Mouse (Mus musculus) kidney, adult 2 months (tissue): ENCODE data around the gene Tex33. TPM values are rescaled to one million over a fixed set of nuclear protein-coding genes. Genes with fewer than 3 reads are reported as not detected.
"Not testable (repeated sequence)": the region's sequence is repeated elsewhere in the genome, so short reads cannot be mapped to it uniquely, and the experiment has no call there.

ENCODE experiments used
- DNase-seq: peaks from one replicate; pipeline ENCODE4 v3.0.0; 2021
- H3K27ac ChIP-seq: fragments of 200-500 bp; 2 replicates; pipeline ENCODE4 v1.5.1; 2012; ENCODE audit warnings: low read depth, low read length, control low read depth, inconsistent platforms; ENCODE audit not compliant: insufficient read depth
- H3K27me3 ChIP-seq: fragments of 200-500 bp; replicated peaks from 2 replicates; pipeline ENCODE4 v1.6.1; 2012; ENCODE audit warnings: mild to moderate bottlenecking, moderate library complexity, low read length, inconsistent platforms; ENCODE audit not compliant: control insufficient read depth, insufficient read depth
- H3K36me3 ChIP-seq: fragments of 200-500 bp; 2 replicates; pipeline ENCODE4 v1.6.1; 2012; ENCODE audit warnings: mild to moderate bottlenecking, moderate library complexity, low read length, inconsistent platforms; ENCODE audit not compliant: control insufficient read depth, insufficient read depth
- H3K4me1 ChIP-seq: fragments of 200-500 bp; 2 replicates; pipeline ENCODE4 v1.6.1; 2011; ENCODE audit warnings: low read length; ENCODE audit not compliant: control insufficient read depth, insufficient read depth
- H3K4me3 ChIP-seq: fragments of 200-500 bp; 2 replicates; pipeline ENCODE4 v1.5.1; 2011; ENCODE audit warnings: mild to moderate bottlenecking, low read depth, low read length, control low read depth; ENCODE audit not compliant: insufficient read depth
- CTCF ChIP-seq: fragments of 200-500 bp; conservative IDR thresholded peaks from 2 replicates; pipeline ENCODE4 v1.5.1; 2011; ENCODE audit warnings: low read depth, mild to moderate bottlenecking, control low read depth, low read length, moderate library complexity, mixed read lengths; ENCODE audit not compliant: insufficient read depth, insufficient read length
- POLR2A ChIP-seq: fragments of 200-500 bp; IDR thresholded peaks from one replicate; pipeline ENCODE4 v1.6.1; 2011; ENCODE audit warnings: low read depth, low read length, control low read depth
- WGBS: fragments of 180-500 bp; shearing (Covaris S2); methylation state at CpG from one replicate; pipeline ENCODE4 v1.1.7; 2018; 5-methylcytosine and 5-hydroxymethylcytosine counted together
- polyA plus RNA-seq: library from polyadenylated mRNA; depleted of rRNA; stranded (reverse); fragments of >200 nt; gene quantifications from 2 replicates; pipeline ENCODE4 v1.2.3, GENCODE M21; 2012

The Tex33 gene
- polyA plus RNA-seq, 1 experiment: 0.48 TPM

- no peaks in the 10 kb centered on the region for H3K36me3 ChIP-seq
- no peak for DNase-seq
- no peak for TF ChIP-seq POLR2A
- TF ChIP-seq CTCF: no peak
- H3K4me3 ChIP-seq: no peak overlapping the region
- no peaks in the 10 kb centered on the region for H3K4me1 ChIP-seq
- no peaks in the 10 kb centered on the region for H3K27me3 ChIP-seq
- H3K27ac ChIP-seq: no peak overlapping the region
- 70% methylated on average over 5 of the region's 5 CpGs for WGBS
These were observed 40.2 kb downstream of the Tex33 start for GRCm38 (mm10) chr15:78355548-78355947.

- Histone ChIP-seq H3K27me3 (no peaks in the 10 kb centered on the region), H3K27ac (no peak overlapping the region), H3K4me3 (no peak overlapping the region), H3K4me1 (no peaks in the 10 kb centered on the region), H3K36me3 (no peaks in the 10 kb centered on the region)
- TF ChIP-seq CTCF (peak; percentile 69), POLR2A (no peak)
- DNase-seq: peak; percentile 54
- 0% methylated on average over 1 of the region's 1 CpGs for WGBS
These were observed 40.8 kb downstream of the Tex33 start for GRCm38 (mm10) chr15:78354958-78355357.

GRCm38 (mm10) chr15:78351586-78352165 is 44.0 kb downstream of the Tex33 start:
- H3K27me3 ChIP-seq: no peaks in the 10 kb centered on the region
- H3K27ac ChIP-seq: no peak overlapping the region
- DNase-seq: peak; percentile 9
- TF ChIP-seq CTCF: no peak
- H3K4me1 ChIP-seq: no peaks in the 10 kb centered on the region
- H3K4me3 ChIP-seq: no peak overlapping the region
- no peaks in the 10 kb centered on the region for H3K36me3 ChIP-seq
- WGBS: 52% methylated on average over 3 of the region's 3 CpGs

- no peaks in the 10 kb centered on the region for H3K27me3 ChIP-seq
- 50% methylated on average over 3 of the region's 3 CpGs for WGBS
These were observed 51.1 kb downstream of the Tex33 start for GRCm38 (mm10) chr15:78344567-78344966.

GRCm38 (mm10) chr15:78343683-78344082 is 52.0 kb downstream of the Tex33 start:
- Histone ChIP-seq H3K36me3 (no peaks in the 10 kb centered on the region), H3K4me3 (no peak overlapping the region), H3K27me3 (no peaks in the 10 kb centered on the region), H3K27ac (no peak overlapping the region), H3K4me1 (peaks cover 10% of the 10 kb centered on the region)
- DNase-seq: peak; percentile 10
- TF ChIP-seq POLR2A (no peak), CTCF (no peak)
- 10% methylated on average over 1 of the region's 1 CpGs for WGBS

More at GRCm38 (mm10) chr15:78344567-78344966, 51.1 kb downstream of the Tex33 start:
- TF ChIP-seq CTCF (no peak), POLR2A (no peak)
- Histone ChIP-seq H3K36me3 (no peaks in the 10 kb centered on the region), H3K4me3 (no peak overlapping the region), H3K4me1 (peaks cover 10% of the 10 kb centered on the region), H3K27ac (no peak overlapping the region)
- peak; percentile 77 for DNase-seq

- H3K4me1 ChIP-seq: peaks cover 10% of the 10 kb centered on the region
- H3K27ac ChIP-seq, H3K36me3 ChIP-seq, H3K27me3 ChIP-seq, DNase-seq, H3K4me3 ChIP-seq: not testable (repeated sequence)
- 70% methylated on average over 7 of the region's 7 CpGs for WGBS
These were observed 54.8 kb downstream of the Tex33 start for GRCm38 (mm10) chr15:78340919-78341318.

- H3K4me1 ChIP-seq, H3K36me3 ChIP-seq, H3K4me3 ChIP-seq, H3K27me3 ChIP-seq, H3K27ac ChIP-seq: not testable (repeated sequence)
- 32% methylated on average over 7 of the region's 7 CpGs for WGBS
- peak; percentile 85 for TF ChIP-seq CTCF
- peak; percentile 38 for DNase-seq
These were observed 55.9 kb downstream of the Tex33 start for GRCm38 (mm10) chr15:78339627-78340423.
